Mouse (Mus musculus) midbrain, embryonic 13.5 days (tissue): ENCODE measurements around the gene Tcp11l1. TPM values are rescaled to one million over a fixed set of nuclear protein-coding genes. Genes with fewer than 3 reads are reported as not detected.

Experiments used
- ATAC-seq: fragments of 200-750 bp; cut with Nextera tagmentation; 2 replicates; pipeline ENCODE4 v1.8.0; 2017; ENCODE audit warnings: mild to moderate bottlenecking, moderate TSS enrichment, moderate library complexity
- H3K27ac ChIP-seq: fragments of 300-500 bp; sonication (generic); 2 replicates; pipeline ENCODE4 v1.5.1; 2015; ENCODE audit warnings: inconsistent platforms, mild to moderate bottlenecking, moderate library complexity
- H3K27me3 ChIP-seq: fragments of 300-500 bp; sonication (generic); 2 replicates; pipeline ENCODE4 v1.6.1; 2015; ENCODE audit warnings: mild to moderate bottlenecking, inconsistent platforms
- H3K36me3 ChIP-seq: fragments of 300-500 bp; sonication (generic); 2 replicates; pipeline ENCODE4 v1.6.1; 2015; ENCODE audit warnings: mild to moderate bottlenecking, inconsistent platforms
- H3K4me1 ChIP-seq: fragments of 300-500 bp; sonication (generic); replicated peaks from 2 replicates; pipeline ENCODE4 v1.6.1; 2015; ENCODE audit warnings: inconsistent platforms
- H3K4me2 ChIP-seq: fragments of 300-500 bp; sonication (generic); replicated peaks from 2 replicates; pipeline ENCODE4 v1.6.1; 2015; ENCODE audit warnings: moderate library complexity, mild to moderate bottlenecking, inconsistent platforms
- H3K4me3 ChIP-seq: fragments of 300-500 bp; sonication (generic); replicated peaks from 2 replicates; pipeline ENCODE4 v1.5.1; 2015; ENCODE audit warnings: mild to moderate bottlenecking, inconsistent platforms
- H3K9ac ChIP-seq: fragments of 300-500 bp; sonication (generic); replicated peaks from 2 replicates; pipeline ENCODE4 v1.6.1; 2015; ENCODE audit warnings: mild to moderate bottlenecking, inconsistent platforms
- H3K9me3 ChIP-seq: fragments of 300-500 bp; sonication (generic); 2 replicates; pipeline ENCODE4 v1.6.1; 2016; ENCODE audit warnings: mild to moderate bottlenecking, inconsistent platforms
- WGBS: fragments of 180-500 bp; shearing (Covaris S2); methylation state at CpG from one replicate; pipeline ENCODE4 v1.1.7; 2015; 5-methylcytosine and 5-hydroxymethylcytosine counted together
- polyA plus RNA-seq: library from polyadenylated mRNA; unstranded; fragments of >200 nt; fragmentation: Nextera tagmentation; extraction: Ambion mirVana; gene quantifications from 2 replicates; pipeline ENCODE4 v1.2.1, GENCODE M21; 2015

Gene Tcp11l1
- 74.4 and 75.8 TPM in 2 replicates for polyA plus RNA-seq

DNA sequence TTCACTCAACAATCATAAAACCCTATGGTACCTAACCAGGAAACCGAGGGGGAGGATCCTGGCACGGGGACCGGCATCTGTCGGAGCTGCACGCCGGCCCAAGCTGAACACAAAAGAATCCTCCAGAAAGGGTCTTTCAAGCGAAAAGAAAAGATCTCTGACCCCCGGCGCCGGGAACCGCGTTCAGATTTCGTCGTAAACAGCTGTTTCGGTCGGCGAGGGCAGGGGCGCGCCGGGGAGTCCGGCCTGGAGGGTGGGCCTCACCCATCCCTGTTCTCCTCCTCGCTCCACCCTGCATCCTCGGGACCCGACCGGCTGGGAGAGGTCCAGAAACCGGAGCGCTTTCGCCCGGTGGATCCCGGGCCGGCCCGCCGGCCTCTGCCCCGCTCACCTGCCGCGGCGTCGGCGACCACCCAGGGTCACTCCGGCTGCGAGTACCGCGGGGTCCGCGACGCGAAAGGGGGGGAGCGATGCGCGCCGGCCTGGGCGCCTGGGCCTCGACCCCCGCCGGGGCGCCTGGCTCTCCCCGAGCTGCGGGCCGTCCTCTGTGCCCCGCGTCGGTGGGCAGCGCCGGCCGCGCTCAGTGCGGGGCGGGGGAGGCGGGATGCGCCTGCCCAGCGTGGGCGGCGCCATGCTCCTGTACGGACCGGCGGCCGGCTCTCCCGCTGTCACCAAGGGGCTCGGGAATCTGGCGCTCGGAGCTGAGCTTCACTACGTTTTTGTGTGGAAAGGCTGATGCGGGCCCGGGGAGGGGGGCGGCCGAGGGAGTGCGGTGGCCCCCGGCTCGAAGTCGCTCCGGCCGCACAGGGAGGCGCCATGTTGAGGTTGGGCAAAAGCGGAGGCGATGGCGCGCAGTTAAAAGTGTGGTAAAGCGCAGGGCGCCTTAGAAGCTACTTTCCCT is at the start of gene Tcp11l1:
Tcp11l1 (minus strand) TSS at position 585 of the 901 bp plus-strand sequence.
- peaks cover 8% of the 10 kb centered on the region; the same call in 1 of the 2 replicates for H3K36me3 ChIP-seq
- ATAC-seq: peak; percentile 97
- under 1% methylated on average over 97 of the region's 99 CpGs for WGBS

GRCm38 (mm10) chr2:104750611-104751010 is 38.6 kb upstream of the Tcp11l1 start:
- Histone ChIP-seq H3K27ac (no peak overlapping the region), H3K4me1 (no peaks in the 10 kb centered on the region), H3K9ac (no peak overlapping the region), H3K36me3 (peaks cover 12% of the 10 kb centered on the region; the same call in 1 of the 2 replicates), H3K9me3 (no peaks in the 10 kb centered on the region), H3K4me3 (no peak overlapping the region), H3K4me2 (no peak overlapping the region), H3K27me3 (no peaks in the 10 kb centered on the region)
- 64% methylated on average over 3 of the region's 3 CpGs for WGBS
- no peak for ATAC-seq

More for the DNA sequence above, at the start of gene Tcp11l1:
- H3K4me3 ChIP-seq: peak within 1 kb of the TSS; percentile 74
- H3K27ac ChIP-seq: peak within 1 kb of the TSS; percentile 91
- H3K9me3 ChIP-seq: no peaks in the 10 kb centered on the region
- H3K27me3 ChIP-seq: peaks cover 5% of the 10 kb centered on the region; the same call in 1 of the 2 replicates
- peak within 1 kb of the TSS; percentile 66 for H3K4me2 ChIP-seq
- peak within 1 kb of the TSS; percentile 89 for H3K9ac ChIP-seq
- H3K4me1 ChIP-seq: peaks cover 25% of the 10 kb centered on the region

DNA sequence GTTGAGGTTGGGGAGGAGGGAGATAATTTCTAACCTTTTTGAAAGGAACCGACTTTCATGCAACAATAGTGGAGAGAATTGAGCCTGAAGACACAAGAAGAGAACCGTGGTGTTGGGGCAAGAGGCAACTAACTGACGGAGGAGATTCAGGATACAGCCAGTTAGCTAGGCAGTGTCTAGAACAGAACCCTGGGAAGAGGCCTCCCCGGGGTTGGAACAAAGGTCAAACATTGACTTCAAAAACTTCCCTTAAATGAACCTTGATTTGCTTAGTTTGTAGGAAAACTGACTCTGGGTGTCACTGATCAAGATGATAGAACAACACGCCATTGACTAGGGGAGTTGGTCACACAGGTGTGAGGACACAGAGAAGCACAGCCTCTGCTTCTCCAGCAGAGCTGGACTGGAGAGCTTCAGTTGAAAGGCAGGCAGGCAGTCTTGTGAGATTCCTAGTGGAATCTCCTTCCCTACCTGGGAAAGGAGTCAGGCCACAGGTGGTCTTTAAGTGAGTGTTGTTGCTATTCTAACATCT is 36.7 kb upstream of the Tcp11l1 start:
- Histone ChIP-seq H3K9me3 (no peaks in the 10 kb centered on the region), H3K27me3 (no peaks in the 10 kb centered on the region), H3K36me3 (peaks cover 12% of the 10 kb centered on the region; the same call in 1 of the 2 replicates), H3K27ac (no peak overlapping the region), H3K9ac (no peak overlapping the region), H3K4me3 (no peak overlapping the region), H3K4me1 (no peaks in the 10 kb centered on the region), H3K4me2 (no peak overlapping the region)
- 72% methylated on average over 5 of the region's 5 CpGs for WGBS
- no peak for ATAC-seq

DNA sequence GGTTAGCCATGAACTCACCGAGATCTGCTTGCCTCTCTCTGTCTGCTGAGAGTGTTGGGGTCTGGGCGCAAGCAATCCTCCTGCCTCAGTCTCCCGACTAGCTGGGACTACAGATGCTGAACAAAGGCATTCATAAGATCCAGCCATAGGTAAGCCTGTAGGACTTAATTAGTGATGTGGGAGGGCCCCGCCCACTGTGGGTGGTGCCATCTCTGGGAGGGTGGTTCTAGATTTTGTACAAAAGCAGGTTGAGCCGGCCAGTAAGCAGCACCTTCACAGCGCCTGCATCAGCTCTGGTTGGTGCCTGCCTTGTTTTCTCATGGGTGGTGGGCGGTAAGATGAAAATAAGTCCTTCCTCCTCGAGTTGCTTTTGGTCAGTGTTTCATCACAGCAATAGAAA is 34.3 kb upstream of the Tcp11l1 start:
- ATAC-seq: no peak
- Histone ChIP-seq H3K27ac (no peak overlapping the region), H3K9me3 (no peaks in the 10 kb centered on the region), H3K4me3 (no peak overlapping the region), H3K9ac (no peak overlapping the region), H3K27me3 (peaks cover 13% of the 10 kb centered on the region), H3K4me2 (no peak overlapping the region), H3K36me3 (no peaks in the 10 kb centered on the region), H3K4me1 (peaks cover 15% of the 10 kb centered on the region)
- 56% methylated on average over 8 of the region's 8 CpGs for WGBS

DNA sequence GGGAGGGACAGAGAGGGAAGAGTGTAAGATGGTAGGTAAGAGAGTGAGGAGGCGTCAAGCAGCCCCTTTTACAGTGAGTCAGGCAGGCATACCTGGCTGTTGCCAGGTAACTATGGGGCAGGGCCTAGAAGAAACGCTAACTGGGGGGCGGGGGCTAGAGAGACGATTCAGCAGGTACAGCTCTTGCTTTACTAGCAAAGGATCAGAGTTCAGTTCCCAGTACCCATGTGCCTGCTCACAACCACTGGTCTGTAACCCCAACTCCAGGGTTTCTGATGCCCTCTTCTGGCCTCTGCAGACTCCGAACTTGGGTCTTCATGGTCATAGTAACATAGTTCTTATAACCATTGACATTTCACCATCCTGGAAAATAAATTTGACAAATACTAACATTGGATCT is 32.0 kb upstream of the Tcp11l1 start:
- H3K4me1 ChIP-seq: peaks cover 20% of the 10 kb centered on the region
- no peak overlapping the region for H3K27ac ChIP-seq
- no peaks in the 10 kb centered on the region for H3K9me3 ChIP-seq
- 47% methylated on average over 5 of the region's 5 CpGs for WGBS
- ATAC-seq: no peak
- peaks cover 29% of the 10 kb centered on the region for H3K27me3 ChIP-seq
- no peaks in the 10 kb centered on the region for H3K36me3 ChIP-seq
- H3K4me3 ChIP-seq: no peak overlapping the region
- H3K4me2 ChIP-seq: no peak overlapping the region
- no peak overlapping the region for H3K9ac ChIP-seq

DNA sequence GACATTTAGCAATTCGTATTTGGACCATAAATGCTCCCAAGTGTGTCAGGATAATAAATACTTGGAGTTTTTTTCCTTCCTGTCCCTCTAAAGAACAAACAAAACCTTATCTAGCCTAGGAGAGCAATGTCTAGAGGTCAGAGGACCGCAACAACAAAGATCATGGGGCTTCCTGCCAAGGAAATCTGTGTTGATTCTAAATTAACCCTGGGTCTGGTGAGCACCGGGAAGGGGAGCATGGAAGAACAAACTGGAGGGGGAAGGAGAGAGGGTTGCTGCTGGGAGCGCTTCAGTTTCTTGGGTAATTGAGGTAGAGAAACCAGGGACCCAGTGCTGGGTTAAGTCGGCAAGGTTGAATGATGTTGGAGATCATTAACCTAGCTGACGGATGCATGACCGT is 31.2 kb upstream of the Tcp11l1 start:
- no peak overlapping the region for H3K27ac ChIP-seq
- no peaks in the 10 kb centered on the region for H3K36me3 ChIP-seq
- no peak for ATAC-seq
- H3K4me1 ChIP-seq: peaks cover 20% of the 10 kb centered on the region
- peak overlapping the region; percentile 96 for H3K4me2 ChIP-seq
- no peaks in the 10 kb centered on the region for H3K9me3 ChIP-seq
- H3K9ac ChIP-seq: no peak overlapping the region; the same call in 1 of the 2 replicates
- 22% methylated on average over 7 of the region's 7 CpGs for WGBS
- peaks cover 29% of the 10 kb centered on the region for H3K27me3 ChIP-seq
- peak overlapping the region; percentile 74 for H3K4me3 ChIP-seq

- H3K27ac ChIP-seq: no peak within 1 kb of the TSS
- H3K36me3 ChIP-seq: no peaks in the 10 kb centered on the region
- H3K27me3 ChIP-seq: peaks cover 29% of the 10 kb centered on the region
- H3K4me1 ChIP-seq: peaks cover 20% of the 10 kb centered on the region
- no peaks in the 10 kb centered on the region for H3K9me3 ChIP-seq
- peak within 1 kb of the TSS; percentile 74 for H3K4me3 ChIP-seq
- WGBS: 1% methylated on average over 31 of the region's 31 CpGs
- peak within 1 kb of the TSS; percentile 73 for H3K9ac ChIP-seq
- H3K4me2 ChIP-seq: peak within 1 kb of the TSS; percentile 96
- peak; percentile 95; the same call in 1 of the 2 replicates for ATAC-seq
These were observed 30.7 kb upstream of the Tcp11l1 start, which contains the start of gene Depdc7 for GRCm38 (mm10) chr2:104742741-104743064. Gene Depdc7, minus strand, starts transcription at chr2:104742878.

DNA sequence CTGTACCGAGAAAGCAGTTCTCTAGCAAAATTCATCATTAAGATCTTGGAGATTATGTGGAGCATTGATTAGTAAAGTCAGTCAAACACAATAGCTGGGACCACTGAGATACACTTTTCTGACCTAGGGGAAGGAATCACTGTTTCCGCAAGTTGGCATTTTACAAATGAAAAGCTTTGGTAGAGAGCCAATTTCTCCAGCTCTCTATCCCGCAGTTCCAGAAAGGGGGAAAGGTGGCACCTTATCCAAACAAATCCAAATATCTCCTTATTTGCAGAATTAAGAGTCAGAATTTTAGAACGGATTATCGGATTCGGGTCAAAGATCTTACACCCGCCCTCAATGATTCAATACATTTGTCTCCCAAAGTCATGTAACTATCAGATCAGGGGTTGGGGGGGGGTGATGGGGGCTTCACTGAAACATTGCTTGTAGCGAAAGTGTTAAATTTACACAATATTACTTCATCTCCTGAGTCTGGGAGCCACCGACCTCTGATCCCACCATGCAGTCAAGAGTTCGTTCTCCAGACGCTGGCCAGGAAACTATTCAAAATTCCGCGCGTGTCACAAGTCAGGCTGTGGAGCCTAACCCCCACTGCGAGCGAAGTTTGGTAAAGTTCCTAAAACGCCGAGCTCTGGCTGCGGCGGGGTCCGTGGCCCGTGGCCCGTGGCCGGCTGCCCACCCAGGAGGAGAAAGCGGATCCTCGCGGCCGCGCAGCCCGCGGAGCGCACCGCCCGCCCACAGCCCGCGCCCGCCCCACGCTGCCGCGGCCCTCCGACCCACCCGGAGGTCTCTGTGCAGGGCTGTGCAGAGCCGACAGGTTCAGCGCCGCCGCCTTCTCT is 30.1 kb upstream of the Tcp11l1 start:
- no peak; the same call in 1 of the 2 replicates for ATAC-seq
- H3K27ac ChIP-seq: no peak overlapping the region

DNA sequence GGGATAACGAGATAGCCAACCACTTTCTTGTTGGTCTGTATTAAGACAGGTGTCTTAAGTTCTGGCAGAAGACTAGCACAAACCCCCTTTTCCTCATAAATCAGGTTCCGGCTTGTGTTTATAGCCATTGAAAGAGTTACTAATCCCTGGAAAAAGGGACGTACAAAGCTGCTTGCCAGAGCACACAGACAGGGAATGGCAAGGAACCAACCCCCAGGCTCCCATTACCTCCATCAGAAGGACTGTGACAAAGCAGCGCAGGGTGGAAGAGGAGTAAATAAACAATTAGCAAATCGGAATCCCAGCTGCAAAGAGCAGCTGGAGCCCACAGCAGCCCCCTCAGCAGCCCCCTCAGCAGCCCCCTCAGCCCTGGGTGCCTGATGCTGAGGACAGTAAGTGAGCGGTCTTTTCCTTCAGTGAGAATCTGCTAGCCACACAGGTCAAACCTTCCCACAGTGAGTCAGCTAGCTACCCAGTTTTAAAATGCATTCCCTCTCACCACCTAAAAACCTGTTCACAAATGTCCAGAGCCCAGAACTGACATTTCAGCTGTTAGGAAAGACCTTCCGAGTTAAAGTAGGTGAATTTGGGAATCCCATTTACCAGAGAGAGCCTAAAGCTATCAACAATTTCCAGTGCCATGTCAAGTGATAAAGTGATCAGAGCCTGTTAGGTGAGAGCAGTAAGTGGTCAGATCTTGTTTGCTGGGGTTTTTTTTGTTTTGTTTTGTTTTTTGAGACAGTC is 29.2 kb upstream of the Tcp11l1 start:
- WGBS: 26% methylated on average over 7 of the region's 7 CpGs
- H3K9me3 ChIP-seq: no peaks in the 10 kb centered on the region
- no peaks in the 10 kb centered on the region for H3K36me3 ChIP-seq
- 0 out of 2 replicates have a peak overlapping the region, but pooled peaks have one; percentile 5 for H3K4me2 ChIP-seq
- no peak overlapping the region for H3K27ac ChIP-seq
- no peak for ATAC-seq
- H3K9ac ChIP-seq: no peak overlapping the region
- peaks cover 20% of the 10 kb centered on the region for H3K4me1 ChIP-seq
- H3K27me3 ChIP-seq: peaks cover 29% of the 10 kb centered on the region
- no peak overlapping the region for H3K4me3 ChIP-seq

More for the DNA sequence above, 30.1 kb upstream of the Tcp11l1 start:
- peaks cover 20% of the 10 kb centered on the region for H3K4me1 ChIP-seq
- peak overlapping the region; percentile 73 for H3K9ac ChIP-seq
- peak overlapping the region; percentile 74 for H3K4me3 ChIP-seq
- H3K27me3 ChIP-seq: peaks cover 29% of the 10 kb centered on the region
- WGBS: 4% methylated on average over 41 of the region's 46 CpGs
- H3K36me3 ChIP-seq: no peaks in the 10 kb centered on the region
- H3K9me3 ChIP-seq: no peaks in the 10 kb centered on the region
- peak overlapping the region; percentile 96 for H3K4me2 ChIP-seq

DNA sequence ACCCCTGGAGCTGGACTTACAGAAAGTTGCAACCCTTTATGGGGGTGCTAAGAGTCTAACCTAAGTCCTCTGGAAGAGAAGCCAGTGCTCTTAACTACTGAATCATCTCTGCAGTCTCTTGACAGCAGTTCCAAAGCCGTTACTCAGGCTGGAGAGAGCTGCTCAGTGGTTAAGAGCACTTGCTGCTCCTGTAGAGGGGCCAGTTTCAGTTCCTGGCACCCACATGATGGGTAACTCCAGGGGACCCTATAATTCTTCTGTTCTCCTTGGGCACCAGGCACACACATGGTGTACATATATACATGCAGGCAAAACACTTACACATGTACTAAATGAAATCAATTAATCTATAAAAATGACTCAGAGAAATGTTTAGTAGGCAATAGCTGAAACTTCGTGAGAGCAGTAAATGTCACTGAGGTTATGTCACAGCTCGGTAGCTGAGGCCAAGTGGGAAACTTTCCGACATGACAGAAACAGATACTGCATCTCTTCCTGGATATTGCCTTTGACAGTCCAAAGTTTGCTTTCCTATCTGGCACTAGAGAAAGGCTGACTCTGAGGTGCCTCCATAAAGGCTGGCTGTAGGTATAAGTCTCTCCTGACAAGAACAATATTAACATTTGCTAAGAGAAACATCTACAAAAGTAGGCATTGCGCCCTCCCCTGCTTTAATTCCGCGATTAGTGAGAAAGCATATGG is 28.4 kb upstream of the Tcp11l1 start:
- peaks cover 29% of the 10 kb centered on the region for H3K27me3 ChIP-seq
- no peaks in the 10 kb centered on the region for H3K9me3 ChIP-seq
- H3K36me3 ChIP-seq: no peaks in the 10 kb centered on the region
- ATAC-seq: no peak
- H3K4me3 ChIP-seq: no peak overlapping the region
- no peak overlapping the region for H3K9ac ChIP-seq
- no peak overlapping the region for H3K27ac ChIP-seq
- WGBS: 59% methylated on average over 7 of the region's 7 CpGs
- no peak overlapping the region for H3K4me2 ChIP-seq
- peaks cover 20% of the 10 kb centered on the region for H3K4me1 ChIP-seq

DNA sequence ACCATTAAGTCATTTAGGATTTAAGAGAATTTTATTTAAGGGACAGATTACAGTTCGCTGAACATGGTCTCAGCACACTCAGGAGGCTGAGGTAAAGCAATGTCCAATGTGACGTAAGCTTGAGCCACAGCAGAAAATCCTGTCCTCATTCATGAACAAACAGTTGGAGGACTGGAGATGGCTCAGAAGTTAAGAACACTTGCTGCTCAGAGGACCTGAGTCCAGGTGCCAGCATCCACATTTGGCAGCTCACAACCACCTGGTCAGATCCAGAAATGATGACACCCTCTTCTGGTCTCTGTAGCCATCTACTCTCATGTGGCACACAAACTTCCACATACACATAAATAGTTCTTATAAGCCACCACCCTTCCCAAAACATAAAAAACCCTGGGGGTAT is 27.7 kb upstream of the Tcp11l1 start:
- Histone ChIP-seq H3K9ac (no peak overlapping the region), H3K4me3 (no peak overlapping the region), H3K36me3 (no peaks in the 10 kb centered on the region), H3K9me3 (no peaks in the 10 kb centered on the region), H3K27me3 (peaks cover 29% of the 10 kb centered on the region), H3K4me1 (peaks cover 20% of the 10 kb centered on the region), H3K27ac (no peak overlapping the region), H3K4me2 (no peak overlapping the region)
- no peak for ATAC-seq
- WGBS: 89% methylated on average over 2 of the region's 2 CpGs
